Mouse (Mus musculus) Patski (cell line): ENCODE measurements at regions not wholly inside any gene's neighbourhood (a gene's known extent, or its start where the extent isn't known, plus 50 kb on each side); places are given as distances from the start of the nearest gene placed in this dataset.

Source experiments
- ATAC-seq: fragments of 100-300 bp; one replicate; pipeline ENCODE4 v1.8.0; 2021
- CTCF ChIA-PET: fragments of 350-600 bp; sonication (Branson Sonifier 250); formaldehyde crosslinking; loops from one replicate; lab custom pipeline; 2022; ENCODE audit warnings: inconsistent platforms; lab: Charles Lee
- POLR2A ChIA-PET: fragments of 350-600 bp; sonication (Branson Sonifier 250); formaldehyde crosslinking; loops from one replicate; lab custom pipeline; 2022; ENCODE audit warnings: antibody characterized with exemption, inconsistent platforms; lab: Charles Lee
- DNase-seq: peaks from one replicate; pipeline ENCODE4 v3.0.0-alpha.2; 2011; ENCODE audit warnings: low read depth, low spot score
- H3K27me3 ChIP-seq: fragments of 371-371 bp; one replicate; pipeline ENCODE4 v1.5.1; 2021
- CTCF ChIP-seq: fragments of 100-300 bp; IDR thresholded peaks from one replicate; pipeline ENCODE4 v1.5.1; 2021
- in situ Hi-C: fragments of 300-500 bp; cut with MboI; formaldehyde crosslinking; loops from 3 replicates; pipeline ENCODE4 v1.11.1; 2018; ENCODE audit warnings: low pct_unique_long_range_greater_than_20kb, mixed read lengths

DNA sequence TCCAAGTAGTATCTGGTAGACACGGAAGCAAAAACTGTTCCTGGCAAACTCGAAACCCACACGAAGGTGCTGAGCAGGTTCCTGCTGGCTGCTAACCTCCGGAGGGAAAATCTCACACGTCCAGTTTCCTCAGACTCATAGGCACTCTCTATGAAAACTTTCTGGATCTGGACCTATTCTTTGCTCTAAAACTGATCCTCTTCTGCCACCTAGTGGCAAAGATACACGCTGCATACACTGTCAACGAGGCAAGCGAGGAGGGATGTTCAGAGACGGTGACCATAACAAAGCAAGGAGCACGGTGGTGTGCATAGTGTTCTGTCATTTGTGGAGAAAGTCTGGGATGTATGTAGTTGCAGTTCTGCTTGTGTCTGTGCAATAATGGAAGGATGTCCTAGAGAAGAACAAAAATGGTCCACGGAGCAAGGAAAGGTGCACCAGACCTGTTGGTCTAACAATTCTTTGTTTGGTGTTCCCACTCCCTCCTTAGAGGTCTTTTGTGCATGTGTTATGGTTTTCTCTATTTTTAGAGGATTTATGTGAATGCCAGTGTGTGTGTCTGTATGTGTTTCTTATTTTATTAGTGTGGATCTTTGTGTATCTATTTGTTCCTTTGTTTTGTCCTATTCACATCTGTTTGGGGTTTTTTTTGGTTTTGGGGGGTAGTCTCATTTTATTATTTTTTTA is 57.0 kb upstream of the Siglech start:
- CTCF ChIA-PET: interaction anchor here (0.9 to 1.4 kb wide), 2 partner anchors 27 to 865 kb away, joined by 3 read pairs; no protein-coding TSS in a partner anchor
- POLR2A ChIA-PET: no interaction called here
- in situ Hi-C loops: loop anchor here (10.0 kb wide), 1 partner anchor 866 kb away; no protein-coding TSS in a partner anchor
- no peaks in the 10 kb centered on the region for H3K27me3 ChIP-seq
- ATAC-seq (peak; percentile 98), DNase-seq (peak; percentile 13)
- TF ChIP-seq CTCF: peak; percentile 83
